Mouse (Mus musculus) heart, embryonic 12.5 days (tissue): ENCODE data around the gene Cln5. TPM values are rescaled to one million over a fixed set of nuclear protein-coding genes. Genes with fewer than 3 reads are reported as not detected.

ENCODE experiments used
- ATAC-seq: fragments of 200-750 bp; cut with Nextera tagmentation; 2 replicates; pipeline ENCODE4 v1.8.0; 2017; ENCODE audit warnings: moderate TSS enrichment, moderate library complexity; ENCODE audit not compliant: insufficient number of reproducible peaks, low FRiP score
- H3K27ac ChIP-seq: fragments of 300-500 bp; sonication (generic); 2 replicates; pipeline ENCODE4 v1.5.1; 2016; ENCODE audit warnings: mild to moderate bottlenecking, moderate library complexity; ENCODE audit not compliant: poor library complexity, severe bottlenecking
- H3K27me3 ChIP-seq: fragments of 300-500 bp; sonication (generic); replicated peaks from 2 replicates; pipeline ENCODE4 v1.6.1; 2016; ENCODE audit warnings: mild to moderate bottlenecking, moderate library complexity
- H3K36me3 ChIP-seq: fragments of 300-500 bp; sonication (generic); 2 replicates; pipeline ENCODE4 v1.6.1; 2016; ENCODE audit warnings: mild to moderate bottlenecking, moderate library complexity
- H3K4me1 ChIP-seq: fragments of 300-500 bp; sonication (generic); replicated peaks from 2 replicates; pipeline ENCODE4 v1.6.1; 2016; ENCODE audit warnings: mild to moderate bottlenecking
- H3K4me2 ChIP-seq: fragments of 300-500 bp; sonication (generic); 2 replicates; pipeline ENCODE4 v1.6.1; 2016; ENCODE audit warnings: mild to moderate bottlenecking, moderate library complexity
- H3K4me3 ChIP-seq: fragments of 300-500 bp; sonication (generic); 2 replicates; pipeline ENCODE4 v1.5.1; 2016; ENCODE audit warnings: mild to moderate bottlenecking
- H3K9ac ChIP-seq: fragments of 300-500 bp; sonication (generic); 2 replicates; pipeline ENCODE4 v1.6.1; 2016; ENCODE audit warnings: mild to moderate bottlenecking, moderate library complexity
- H3K9me3 ChIP-seq: fragments of 300-500 bp; sonication (generic); replicated peaks from 2 replicates; pipeline ENCODE4 v1.6.1; 2016; ENCODE audit warnings: mild to moderate bottlenecking, moderate library complexity
- WGBS: fragments of 180-500 bp; shearing (Covaris S2); methylation state at CpG from one replicate; pipeline ENCODE4 v1.1.7; 2016; 5-methylcytosine and 5-hydroxymethylcytosine counted together
- polyA plus RNA-seq: library from polyadenylated mRNA; unstranded; fragments of >200 nt; fragmentation: Nextera tagmentation; extraction: Ambion mirVana; gene quantifications from 2 replicates; pipeline ENCODE4 v1.2.1, GENCODE M21; 2016

The Cln5 gene
- polyA plus RNA-seq, 1 experiment from 2014 or later = 31.0 TPM

DNA sequence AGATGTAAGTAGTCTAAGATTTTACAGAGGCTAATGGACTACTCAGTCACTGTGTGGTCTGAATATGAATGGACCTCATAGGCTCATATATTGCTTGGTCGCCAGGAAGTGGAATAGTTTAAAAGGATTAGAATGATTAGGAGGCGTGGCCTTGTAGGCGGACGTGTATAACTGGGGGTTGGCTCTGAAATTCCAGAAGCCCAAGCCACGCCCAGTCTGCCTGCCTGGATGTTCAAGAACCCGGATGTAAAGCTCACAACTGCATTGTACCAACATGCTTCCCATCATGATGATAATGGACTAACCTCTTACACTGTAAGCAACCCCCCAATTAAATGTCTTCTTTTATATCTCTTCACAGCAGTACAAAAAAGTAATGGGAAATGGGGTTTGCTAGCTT is 55.7 kb downstream of the Cln5 start:
- 86% methylated on average over 6 of the region's 6 CpGs for WGBS
- no peak overlapping the region for H3K4me3 ChIP-seq
- no peaks in the 10 kb centered on the region for H3K9me3 ChIP-seq
- H3K36me3 ChIP-seq = peaks cover 59% of the 10 kb centered on the region
- H3K27ac ChIP-seq = no peak overlapping the region
- H3K9ac ChIP-seq = no peak overlapping the region
- no peaks in the 10 kb centered on the region for H3K27me3 ChIP-seq
- H3K4me1 ChIP-seq = no peaks in the 10 kb centered on the region
- no peak overlapping the region for H3K4me2 ChIP-seq
- ATAC-seq = no peak

Other genes starting within 250 kb of the Cln5 start
- 4.8 and 5.4 TPM in 2 replicates for gene Kctd12, start 87.6 kb upstream of the Cln5 start, polyA plus RNA-seq
- gene Acod1, start 23.2 kb upstream of the Cln5 start, polyA plus RNA-seq = not detected in 2 replicates
- 26.5 and 28.3 TPM in 2 replicates for gene Fbxl3, start 29.4 kb downstream of the Cln5 start, polyA plus RNA-seq